Mouse (Mus musculus) neural tube, embryonic 15.5 days (tissue): ENCODE data around the gene Eif3g. TPM values are rescaled to one million over a fixed set of nuclear protein-coding genes. Genes with fewer than 3 reads are reported as not detected.

Experiments used
- ATAC-seq: fragments of 200-750 bp; cut with Nextera tagmentation; 2 replicates; pipeline ENCODE4 v1.8.0; 2017; ENCODE audit warnings: mild to moderate bottlenecking, moderate TSS enrichment, moderate library complexity; ENCODE audit not compliant: low FRiP score
- H3K27ac ChIP-seq: fragments of 300-500 bp; sonication (generic); replicated peaks from 2 replicates; pipeline ENCODE4 v1.5.1; 2015; ENCODE audit warnings: mild to moderate bottlenecking, inconsistent platforms
- H3K27me3 ChIP-seq: fragments of 300-500 bp; sonication (generic); replicated peaks from 2 replicates; pipeline ENCODE4 v1.6.1; 2015; ENCODE audit warnings: inconsistent platforms
- H3K36me3 ChIP-seq: fragments of 300-500 bp; sonication (generic); 2 replicates; pipeline ENCODE4 v1.6.1; 2015; ENCODE audit warnings: inconsistent platforms
- H3K4me1 ChIP-seq: fragments of 300-500 bp; sonication (generic); 2 replicates; pipeline ENCODE4 v1.6.1; 2015; ENCODE audit warnings: inconsistent platforms
- H3K4me2 ChIP-seq: fragments of 300-500 bp; sonication (generic); 2 replicates; pipeline ENCODE4 v1.6.1; 2015; ENCODE audit warnings: inconsistent platforms, mild to moderate bottlenecking, moderate library complexity
- H3K4me3 ChIP-seq: fragments of 300-500 bp; sonication (generic); replicated peaks from 2 replicates; pipeline ENCODE4 v1.5.1; 2015; ENCODE audit warnings: mild to moderate bottlenecking, inconsistent platforms
- H3K9ac ChIP-seq: fragments of 300-500 bp; sonication (generic); replicated peaks from 2 replicates; pipeline ENCODE4 v1.6.1; 2015; ENCODE audit warnings: mild to moderate bottlenecking, inconsistent platforms
- H3K9me3 ChIP-seq: fragments of 300-500 bp; sonication (generic); replicated peaks from 2 replicates; pipeline ENCODE4 v1.6.1; 2016; ENCODE audit warnings: inconsistent platforms
- whole genome bisulfite sequencing: fragments of 180-500 bp; shearing (Covaris S2); methylation state at CpG from one replicate; pipeline ENCODE4 v1.1.7; 2015; ENCODE audit warnings: mixed read lengths; 5-methylcytosine and 5-hydroxymethylcytosine counted together
- microRNA-seq: library from miRNA; unstranded; fragments of <30 nt; microRNA quantifications from one replicate; pipeline ENCODE4, GENCODE M21; 2017
- polyA plus RNA-seq: library from polyadenylated mRNA; unstranded; fragments of >200 nt; fragmentation: Nextera tagmentation; extraction: Ambion mirVana; gene quantifications from 2 replicates; pipeline ENCODE4 v1.2.1, GENCODE M21; 2015

Gene Eif3g
- polyA plus RNA-seq, 1 experiment from 2014 or later: 260 TPM

DNA sequence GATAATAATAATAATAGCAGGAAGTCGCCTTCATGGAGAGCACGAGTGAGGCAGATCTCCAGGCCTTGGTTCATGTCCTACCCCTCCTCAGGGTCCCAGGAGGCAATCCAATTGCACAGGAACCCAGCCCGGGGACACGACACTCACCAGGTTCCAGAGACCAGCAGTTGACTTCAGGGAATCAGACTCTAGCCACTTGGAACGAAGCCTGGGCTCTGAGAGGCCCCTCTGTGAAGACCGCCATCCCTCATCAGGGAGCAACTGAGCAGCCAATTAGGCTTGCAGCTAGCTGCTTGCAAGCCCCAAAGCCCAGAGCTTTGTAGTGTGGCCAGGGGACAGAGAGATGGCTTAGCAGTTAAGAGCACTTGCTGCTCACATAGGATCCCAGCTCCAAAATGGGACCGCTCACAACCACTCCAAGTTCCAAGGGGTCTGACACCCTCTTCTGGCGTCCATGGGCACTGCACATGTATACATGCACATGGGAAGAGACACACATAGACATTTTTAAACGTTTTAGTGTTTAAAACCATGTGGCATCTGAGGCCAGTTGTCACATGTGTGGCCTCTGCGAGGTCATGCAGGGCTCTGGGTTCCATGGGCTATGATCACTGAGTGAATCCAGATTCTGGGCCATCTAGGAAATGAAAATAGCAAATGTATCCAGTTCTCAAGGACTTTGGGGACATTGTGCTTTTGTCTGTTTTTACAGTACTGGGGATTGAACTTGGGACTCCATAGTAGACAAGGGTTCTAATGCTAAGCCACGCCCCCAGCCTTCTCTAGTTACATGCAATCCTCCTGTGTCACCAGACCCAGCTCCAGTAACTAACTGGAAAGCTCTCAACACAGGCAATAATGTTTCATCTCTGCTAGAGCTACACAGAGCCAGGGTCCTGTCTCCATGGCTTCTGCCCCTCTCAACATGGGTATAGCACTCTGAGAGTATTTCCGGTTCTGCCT lies 27.9 kb downstream of the Eif3g start:
- Histone ChIP-seq H3K4me3 (no peak overlapping the region), H3K4me2 (no peak overlapping the region)
- 75% methylated on average over 12 of the region's 12 CpGs for WGBS

DNA sequence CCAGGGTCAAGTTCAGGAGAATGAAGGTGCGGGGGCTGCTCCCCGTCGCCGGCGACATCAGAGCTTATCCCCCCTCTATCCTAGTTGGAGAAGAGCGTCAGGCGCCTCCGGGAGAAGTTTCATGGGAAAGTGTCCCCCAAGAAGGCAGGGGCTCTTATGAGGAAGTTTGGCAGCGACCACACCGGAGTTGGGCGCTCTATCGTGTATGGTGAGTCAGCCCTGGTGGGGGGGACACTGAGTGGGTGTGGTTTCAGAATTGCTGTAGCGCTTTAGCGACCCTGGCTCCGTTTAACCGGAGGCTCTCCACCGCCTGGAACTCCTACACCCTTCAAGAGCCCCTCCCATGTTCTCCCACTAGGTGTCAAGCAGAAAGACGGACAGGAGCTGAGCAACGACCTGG lies 29.2 kb downstream of the Eif3g start:
- no peaks in the 10 kb centered on the region for H3K36me3 ChIP-seq
- peak; percentile 30; the same call in 1 of the 2 replicates for ATAC-seq
- H3K4me1 ChIP-seq: peaks cover 10% of the 10 kb centered on the region
- H3K9ac ChIP-seq: no peak overlapping the region
- H3K27me3 ChIP-seq: peaks cover 51% of the 10 kb centered on the region
- H3K9me3 ChIP-seq: no peaks in the 10 kb centered on the region
- peak overlapping the region; percentile 61 for H3K4me2 ChIP-seq
- H3K4me3 ChIP-seq: peak overlapping the region; percentile 44
- WGBS: 4% methylated on average over 19 of the region's 19 CpGs
- no peak overlapping the region for H3K27ac ChIP-seq

More for the DNA sequence above, 27.9 kb downstream of the Eif3g start:
- no peaks in the 10 kb centered on the region for H3K36me3 ChIP-seq
- peaks cover 10% of the 10 kb centered on the region for H3K4me1 ChIP-seq
- H3K27ac ChIP-seq: no peak overlapping the region
- H3K27me3 ChIP-seq: peaks cover 48% of the 10 kb centered on the region
- no peaks in the 10 kb centered on the region for H3K9me3 ChIP-seq
- ATAC-seq: no peak
- H3K9ac ChIP-seq: no peak overlapping the region

DNA sequence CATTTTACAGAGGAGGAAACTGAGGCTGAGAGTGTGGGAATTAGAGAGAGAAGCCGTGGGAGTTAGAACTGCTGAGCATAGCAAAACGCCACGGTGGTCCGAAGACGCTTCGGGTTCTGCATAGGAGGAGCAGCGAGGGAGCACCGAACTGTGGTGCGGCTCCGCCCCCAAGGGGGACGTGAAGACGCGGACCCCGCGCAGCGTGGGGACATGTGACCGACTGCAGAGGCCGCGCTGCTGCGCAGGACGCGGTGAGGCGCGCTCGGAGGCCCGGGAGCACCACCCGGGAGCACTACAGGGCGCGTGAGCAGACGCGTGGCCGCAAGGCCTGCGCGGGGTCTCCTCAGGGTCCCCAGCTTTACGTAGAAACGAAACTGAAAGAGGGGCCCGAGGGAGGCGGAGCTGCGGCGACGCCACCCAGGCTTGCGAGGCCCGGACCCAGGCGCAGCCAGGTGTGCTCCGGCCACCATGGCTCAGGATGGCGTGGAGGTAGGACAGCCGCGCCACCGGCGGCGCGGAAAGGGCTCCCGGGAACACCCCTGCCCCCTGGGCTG lies 29.9 kb downstream of the Eif3g start, which contains the start of gene A230050P20Rik:
Gene A230050P20Rik (plus strand): TSS at position 195 of the 554 bp plus-strand sequence.
- Histone ChIP-seq H3K36me3 (no peaks in the 10 kb centered on the region), H3K27ac (no peak within 1 kb of the TSS), H3K4me1 (peaks cover 10% of the 10 kb centered on the region), H3K27me3 (peaks cover 51% of the 10 kb centered on the region), H3K4me2 (peak within 1 kb of the TSS; percentile 61), H3K4me3 (peak within 1 kb of the TSS; percentile 44), H3K9ac (peak within 1 kb of the TSS; percentile 31), H3K9me3 (no peaks in the 10 kb centered on the region)
- WGBS: 7% methylated on average over 53 of the region's 53 CpGs
- peak; percentile 70 for ATAC-seq

DNA sequence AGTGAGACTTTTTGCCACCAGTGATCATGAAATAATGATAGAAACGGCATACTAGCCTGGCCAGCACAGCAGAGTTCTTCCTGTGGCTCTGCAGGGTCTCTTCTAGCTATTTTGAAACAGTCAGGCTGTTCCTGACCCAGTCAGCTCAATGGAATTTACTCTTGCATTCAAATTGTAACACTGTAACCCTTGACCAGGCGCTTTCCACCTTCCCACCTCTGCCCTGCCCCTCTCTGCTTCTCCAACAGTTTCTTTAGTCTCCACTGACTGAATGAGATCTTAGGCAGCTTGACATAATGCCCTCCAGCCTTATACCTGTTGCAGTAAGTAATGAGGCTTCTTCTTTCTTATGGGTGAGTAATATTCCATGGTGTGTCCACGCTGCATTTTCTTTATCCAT lies 31.5 kb downstream of the Eif3g start:
- Histone ChIP-seq H3K9ac (no peak overlapping the region), H3K4me2 (no peak overlapping the region), H3K27ac (no peak overlapping the region), H3K9me3 (no peaks in the 10 kb centered on the region), H3K4me3 (no peak overlapping the region), H3K27me3 (peaks cover 48% of the 10 kb centered on the region), H3K36me3 (no peaks in the 10 kb centered on the region), H3K4me1 (peaks cover 10% of the 10 kb centered on the region)
- ATAC-seq: no peak
- WGBS: 58% methylated on average over 3 of the region's 3 CpGs

DNA sequence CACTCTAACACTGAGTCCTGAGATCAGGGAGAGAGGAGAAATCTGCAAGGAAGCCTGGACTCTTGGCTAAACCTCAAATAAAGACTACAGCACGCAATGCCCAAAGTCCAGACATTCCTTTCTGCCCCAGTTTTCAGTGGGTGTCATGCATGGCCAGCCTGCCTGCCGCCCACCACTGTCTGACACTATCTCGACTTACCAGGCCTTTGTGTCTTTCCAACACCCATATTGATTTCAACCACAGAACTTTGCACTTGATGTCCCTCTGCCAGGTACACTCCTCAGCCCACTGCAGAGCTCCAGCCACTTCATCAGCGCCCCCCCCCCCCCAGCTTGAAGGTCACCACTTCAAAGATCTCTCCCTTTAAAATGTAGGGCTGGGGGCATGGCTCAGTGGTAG lies 36.2 kb downstream of the Eif3g start:
- Histone ChIP-seq H3K4me2 (no peak overlapping the region), H3K27me3 (peaks cover 20% of the 10 kb centered on the region), H3K4me3 (no peak overlapping the region), H3K4me1 (no peaks in the 10 kb centered on the region), H3K27ac (no peak overlapping the region), H3K36me3 (no peaks in the 10 kb centered on the region), H3K9ac (no peak overlapping the region), H3K9me3 (no peaks in the 10 kb centered on the region)
- no peak for ATAC-seq
- WGBS: 62% methylated on average over 4 of the region's 4 CpGs

DNA sequence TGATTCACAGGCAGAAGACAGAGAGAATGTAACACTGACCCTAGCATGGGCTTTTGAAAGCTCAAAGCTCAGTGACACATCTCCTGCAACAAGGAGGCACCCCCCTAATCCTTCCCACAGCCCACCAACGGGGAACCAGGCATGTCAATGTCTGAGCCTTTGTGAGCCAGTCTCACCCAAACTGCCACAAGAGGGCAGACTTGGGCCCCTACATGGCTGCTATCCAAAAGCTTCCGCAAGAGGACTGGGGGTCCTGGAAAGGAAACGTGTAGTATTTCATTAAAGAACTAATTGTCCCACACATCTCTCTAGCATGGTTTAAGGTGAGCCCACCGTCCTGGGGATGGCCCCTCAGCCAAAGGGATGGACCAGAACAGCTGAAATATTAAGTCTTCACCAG lies 36.6 kb downstream of the Eif3g start:
- Histone ChIP-seq H3K4me1 (no peaks in the 10 kb centered on the region), H3K27ac (no peak overlapping the region), H3K36me3 (no peaks in the 10 kb centered on the region), H3K9me3 (no peaks in the 10 kb centered on the region), H3K27me3 (peaks cover 16% of the 10 kb centered on the region; the same call in 1 of the 2 replicates), H3K9ac (no peak overlapping the region), H3K4me3 (no peak overlapping the region), H3K4me2 (no peak overlapping the region)
- 20% methylated on average over 4 of the region's 4 CpGs for WGBS
- no peak for ATAC-seq

DNA sequence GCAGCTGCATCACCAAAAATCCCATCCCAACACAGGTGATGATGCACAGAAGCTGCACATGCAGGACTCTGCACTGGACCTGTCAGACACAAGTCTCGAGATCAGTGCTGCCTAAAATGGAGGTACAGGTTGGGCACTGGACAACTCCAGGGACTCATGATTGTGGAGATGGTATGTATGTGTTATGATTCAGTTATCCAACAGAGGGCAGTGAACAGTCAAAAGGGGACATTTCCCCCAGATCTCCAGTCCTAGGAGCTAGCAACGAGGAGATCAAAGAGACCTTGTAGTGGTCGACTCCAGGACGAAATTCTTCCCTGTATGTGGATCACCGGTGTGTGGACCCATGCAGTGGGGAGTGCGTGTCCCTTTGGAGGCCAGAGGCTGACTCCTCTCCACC lies 38.5 kb downstream of the Eif3g start:
- ATAC-seq: no peak
- H3K9me3 ChIP-seq: no peaks in the 10 kb centered on the region
- whole genome bisulfite sequencing: 56% methylated on average over 6 of the region's 6 CpGs
- H3K27ac ChIP-seq: no peak overlapping the region
- no peaks in the 10 kb centered on the region for H3K36me3 ChIP-seq
- H3K4me3 ChIP-seq: no peak overlapping the region
- H3K27me3 ChIP-seq: peaks cover 13% of the 10 kb centered on the region; the same call in 1 of the 2 replicates
- no peak overlapping the region for H3K4me2 ChIP-seq
- no peaks in the 10 kb centered on the region for H3K4me1 ChIP-seq
- no peak overlapping the region for H3K9ac ChIP-seq

DNA sequence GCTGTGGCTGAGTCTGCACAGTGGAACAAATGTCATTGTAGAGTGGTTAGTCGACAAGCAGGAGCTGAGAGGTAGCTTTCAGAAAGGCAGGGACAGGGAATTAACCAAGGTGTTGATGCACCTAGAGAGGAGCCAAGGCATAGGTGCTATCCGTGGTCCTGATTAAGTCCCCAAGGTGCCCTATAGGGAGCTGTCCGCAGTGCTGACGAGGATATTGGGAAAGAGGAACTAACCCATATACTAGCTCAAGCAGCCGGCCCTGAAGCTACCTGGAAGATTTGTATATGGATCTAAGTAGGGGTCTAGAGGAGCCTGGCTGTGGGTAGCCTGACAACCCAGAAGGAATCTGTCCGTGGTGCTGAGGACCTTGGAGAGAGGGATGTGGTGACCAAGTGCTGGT lies 41.3 kb downstream of the Eif3g start:
- Histone ChIP-seq H3K9me3 (no peaks in the 10 kb centered on the region), H3K4me1 (no peaks in the 10 kb centered on the region), H3K27me3 (peaks cover 14% of the 10 kb centered on the region; the same call in 1 of the 2 replicates), H3K27ac (no peak overlapping the region), H3K9ac (no peak overlapping the region), H3K4me3 (no peak overlapping the region), H3K36me3 (no peaks in the 10 kb centered on the region), H3K4me2 (no peak overlapping the region)
- WGBS: 11% methylated on average over 6 of the region's 6 CpGs
- ATAC-seq: no peak

DNA sequence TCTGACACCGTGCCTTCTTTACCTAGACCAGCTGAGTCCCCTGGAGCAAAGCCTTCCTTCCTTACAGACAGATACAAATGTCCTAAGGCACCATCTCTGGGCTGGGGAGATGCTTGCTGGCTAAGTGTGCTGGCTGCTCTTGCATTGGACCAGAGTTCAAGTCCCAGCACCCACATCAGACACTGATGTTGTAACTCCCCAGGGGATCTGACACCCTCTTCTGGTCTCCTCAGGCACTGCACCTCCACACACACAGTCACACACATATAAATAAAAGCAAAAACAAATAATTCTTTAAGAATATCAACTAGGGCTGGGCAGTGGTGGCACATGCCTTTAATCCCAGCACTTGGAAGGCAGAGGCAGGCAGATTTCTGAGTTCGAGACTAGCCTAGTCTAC lies 48.2 kb downstream of the Eif3g start:
- Histone ChIP-seq H3K9ac (no peak overlapping the region), H3K27ac (no peak overlapping the region), H3K4me1 (no peaks in the 10 kb centered on the region), H3K27me3 (0 out of 2 replicates have a peak, but pooled peaks cover 3% of the 10 kb centered on the region), H3K36me3 (no peaks in the 10 kb centered on the region), H3K4me3 (no peak overlapping the region), H3K9me3 (no peaks in the 10 kb centered on the region), H3K4me2 (no peak overlapping the region)
- 89% methylated on average over 2 of the region's 2 CpGs for WGBS
- no peak for ATAC-seq

Small RNA genes within 50 kb of the gene (microRNA-seq; reads per million reads assigned to microRNA genes)
- gene Mir7081: not detected

Other genes starting within 250 kb of the Eif3g start
- 69.6 and 71.6 TPM in 2 replicates for gene Pin1, start 246.5 kb downstream of the Eif3g start, polyA plus RNA-seq
- 190 and 224 TPM in 2 replicates for gene Olfm2, start 152.3 kb downstream of the Eif3g start, polyA plus RNA-seq
- gene Col5a3, start 83.6 kb downstream of the Eif3g start, polyA plus RNA-seq: 1.4 and 1.8 TPM in 2 replicates
- gene Rdh8, start 80.1 kb downstream of the Eif3g start, polyA plus RNA-seq: not detected in 2 replicates
- gene A230050P20Rik, start 30.0 kb downstream of the Eif3g start, polyA plus RNA-seq: 17.0 and 23.2 TPM in 2 replicates
- gene Angptl6, start 18.9 kb downstream of the Eif3g start, polyA plus RNA-seq: 11.8 and 13.8 TPM in 2 replicates
- 49.7 and 57.3 TPM in 2 replicates for gene Ppan, start 10.4 kb downstream of the Eif3g start, polyA plus RNA-seq
- 51.6 and 60.8 TPM in 2 replicates for gene Dnmt1, start 61.3 kb upstream of the Eif3g start, polyA plus RNA-seq
- 8.8 and 17.9 TPM in 2 replicates for gene S1pr2, start 78.2 kb upstream of the Eif3g start, polyA plus RNA-seq
- 114 and 123 TPM in 2 replicates for gene Mrpl4, start 104.1 kb upstream of the Eif3g start, polyA plus RNA-seq
- gene Icam1, start 117.4 kb upstream of the Eif3g start, polyA plus RNA-seq: 4.2 and 16.9 TPM in 2 replicates
- gene Icam4, start 130.8 kb upstream of the Eif3g start, polyA plus RNA-seq: 0.54 TPM in 1 of 2 replicates, not detected in the other
- 1.8 and 2.0 TPM in 2 replicates for gene Icam5, start 133.4 kb upstream of the Eif3g start, polyA plus RNA-seq
- gene Zglp1, start 168.5 kb upstream of the Eif3g start, polyA plus RNA-seq: 1.00 and 1.6 TPM in 2 replicates
- 1.6 and 2.2 TPM in 2 replicates for gene Gm49373, start 174.5 kb upstream of the Eif3g start, polyA plus RNA-seq
- 69.8 and 77.7 TPM in 2 replicates for gene Fdx1l, start 175.0 kb upstream of the Eif3g start, polyA plus RNA-seq
- 1.4 and 2.3 TPM in 2 replicates for gene Gm38431, start 193.4 kb upstream of the Eif3g start, polyA plus RNA-seq
- 25.6 and 38.0 TPM in 2 replicates for gene Raver1, start 193.4 kb upstream of the Eif3g start, polyA plus RNA-seq
- 9.9 and 12.4 TPM in 2 replicates for gene Tyk2, start 232.6 kb upstream of the Eif3g start, polyA plus RNA-seq